Mouse (Mus musculus) thymus, postnatal 25 days (tissue): ENCODE measurements around the gene Col2a1.
A peak's percentile ranks its signal among the peaks of the same experiment; 100 is the strongest.

Experiments
- DNase-seq: peaks from one replicate; pipeline ENCODE4 v3.0.0; 2022

Gene Col2a1

GRCm38 (mm10) chr15:98003822-98004739 is at the start of gene Col2a1:
Col2a1 (minus strand) TSS chr15:98004695.
- DNase-seq: no peak

GRCm38 (mm10) chr15:98051685-98052084 is 47.2 kb upstream of the Col2a1 start:
- DNase-seq: no peak

- DNase-seq: no peak
These were observed 44.6 kb upstream of the Col2a1 start for GRCm38 (mm10) chr15:98048918-98049700.

GRCm38 (mm10) chr15:98044387-98044786 is 39.9 kb upstream of the Col2a1 start:
- peak; percentile 13 for DNase-seq

- no peak for DNase-seq
These were observed 39.5 kb upstream of the Col2a1 start for GRCm38 (mm10) chr15:98043967-98044366.

GRCm38 (mm10) chr15:98042508-98042907 is 38.0 kb upstream of the Col2a1 start:
- DNase-seq: no peak

GRCm38 (mm10) chr15:98039682-98040081 is 35.2 kb upstream of the Col2a1 start:
- no peak for DNase-seq

GRCm38 (mm10) chr15:98036578-98036977 is 32.1 kb upstream of the Col2a1 start:
- no peak for DNase-seq

- DNase-seq: no peak
These were observed 30.7 kb upstream of the Col2a1 start for GRCm38 (mm10) chr15:98035076-98035755.

- no peak for DNase-seq
These were observed 28.8 kb upstream of the Col2a1 start for GRCm38 (mm10) chr15:98033233-98033748.

- DNase-seq: no peak
These were observed 25.3 kb upstream of the Col2a1 start for GRCm38 (mm10) chr15:98029798-98030197.

- DNase-seq: no peak
These were observed 22.7 kb upstream of the Col2a1 start for GRCm38 (mm10) chr15:98026967-98027904.

GRCm38 (mm10) chr15:98025611-98026010 is 21.1 kb upstream of the Col2a1 start:
- no peak for DNase-seq

- DNase-seq: no peak
These were observed 18.6 kb upstream of the Col2a1 start for GRCm38 (mm10) chr15:98023137-98023536.

GRCm38 (mm10) chr15:98021886-98022285 is 17.4 kb upstream of the Col2a1 start:
- DNase-seq: no peak

- no peak for DNase-seq
These were observed 14.6 kb upstream of the Col2a1 start for GRCm38 (mm10) chr15:98019047-98019446.

- DNase-seq: no peak
These were observed 13.4 kb upstream of the Col2a1 start for GRCm38 (mm10) chr15:98017925-98018324.

GRCm38 (mm10) chr15:98012810-98013209 is 8.3 kb upstream of the Col2a1 start:
- no peak for DNase-seq

GRCm38 (mm10) chr15:98005181-98005580 is 686 bp upstream of the Col2a1 start:
- DNase-seq: no peak

- no peak for DNase-seq
These were observed 255 bp upstream of the Col2a1 start for GRCm38 (mm10) chr15:98004740-98005159.

GRCm38 (mm10) chr15:98002991-98003821 is 1.3 kb downstream of the Col2a1 start:
- no peak for DNase-seq
